Mouse (Mus musculus): Measurements from ENCODE around the gene Dnah17. TPM values are rescaled to one million over a fixed set of nuclear protein-coding genes. Genes with fewer than 3 reads are reported as not detected.

Gene Dnah17
- total RNA-seq, 2 experiments from 2014 or later, result 0.06 to 0.10 TPM

DNA sequence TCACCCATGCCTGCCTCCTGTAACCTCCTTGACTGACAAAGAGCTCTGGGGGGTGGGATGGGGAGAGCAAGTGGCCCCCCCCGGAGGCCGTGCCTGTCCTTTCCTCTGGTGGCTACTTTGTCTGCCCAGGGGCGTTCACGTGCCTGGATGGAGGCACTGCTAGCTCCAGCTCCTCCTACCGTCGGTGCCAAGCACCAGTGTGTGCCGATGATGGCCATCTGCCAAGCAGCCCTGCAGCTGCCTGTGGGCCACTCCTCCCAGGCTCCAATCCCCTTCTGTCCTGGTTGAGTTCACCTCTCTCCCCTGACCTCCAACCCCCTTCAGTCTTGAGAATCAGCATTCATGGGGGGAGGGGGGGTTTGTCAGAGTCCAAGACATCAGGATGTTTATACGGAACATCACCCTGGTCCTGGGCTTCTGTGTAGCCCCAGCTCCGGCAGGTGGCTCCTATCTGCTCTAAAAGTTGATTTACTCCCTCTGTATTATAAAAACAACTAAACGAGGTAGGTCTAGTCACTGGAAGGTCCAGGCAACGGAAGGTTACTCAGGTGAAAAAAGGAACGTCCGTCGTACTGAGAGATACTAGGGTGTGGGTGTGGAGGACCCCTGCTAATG is 87.0 kb downstream of the Dnah17 start:
- DNase-seq (ENCODE audit: low spot score), result no peak

DNA sequence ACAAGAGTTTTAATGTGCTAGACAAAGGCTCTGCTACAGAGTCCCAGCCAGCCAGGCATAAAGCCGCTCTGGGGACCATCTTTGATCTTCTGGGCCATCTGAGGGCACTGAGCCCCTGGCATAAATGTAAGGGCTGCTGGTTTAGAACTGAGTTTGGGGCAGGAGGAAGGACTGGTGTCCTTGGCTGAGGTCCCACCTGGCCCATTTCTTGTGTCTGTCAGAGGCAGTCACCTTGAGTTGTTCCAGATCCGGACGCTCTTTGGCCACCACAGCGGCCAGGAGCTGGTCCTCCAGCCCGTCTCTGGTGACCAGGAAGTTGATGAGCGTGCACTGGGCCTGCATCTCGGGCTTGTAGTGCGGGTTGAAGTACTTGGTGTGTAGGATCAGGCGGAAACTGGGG is 87.6 kb downstream of the Dnah17 start:
- DNase-seq (ENCODE audit: low spot score), result no peak
- intact Hi-C loops (cut with DNase I), result no loop called here

More for the DNA sequence above, 87.0 kb downstream of the Dnah17 start:
- intact Hi-C loops (cut with DNase I), result no loop called here

DNA sequence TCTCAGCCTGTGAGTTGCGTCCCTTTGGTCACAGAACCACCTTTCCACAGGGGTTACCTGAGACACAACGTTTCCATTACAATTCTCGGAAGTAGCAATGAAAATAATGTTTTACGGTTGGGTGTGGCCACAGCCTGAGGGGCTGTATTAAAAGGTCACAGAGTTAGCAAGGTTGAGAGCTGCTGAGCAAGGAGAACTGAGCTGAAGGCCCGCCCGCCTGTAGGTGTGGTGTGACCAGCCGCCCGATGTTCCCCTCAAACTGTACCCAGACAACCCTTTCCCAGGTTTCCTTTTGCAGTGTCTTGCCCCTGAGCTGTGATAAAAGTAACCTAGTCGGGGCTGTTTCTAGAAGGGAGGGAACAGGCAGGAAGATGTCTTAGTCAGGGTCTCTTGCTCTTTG is 95.4 kb downstream of the Dnah17 start:
- intact Hi-C loops (cut with DNase I), result no loop called here
- no peak for DNase-seq (ENCODE audit: low spot score)

DNA sequence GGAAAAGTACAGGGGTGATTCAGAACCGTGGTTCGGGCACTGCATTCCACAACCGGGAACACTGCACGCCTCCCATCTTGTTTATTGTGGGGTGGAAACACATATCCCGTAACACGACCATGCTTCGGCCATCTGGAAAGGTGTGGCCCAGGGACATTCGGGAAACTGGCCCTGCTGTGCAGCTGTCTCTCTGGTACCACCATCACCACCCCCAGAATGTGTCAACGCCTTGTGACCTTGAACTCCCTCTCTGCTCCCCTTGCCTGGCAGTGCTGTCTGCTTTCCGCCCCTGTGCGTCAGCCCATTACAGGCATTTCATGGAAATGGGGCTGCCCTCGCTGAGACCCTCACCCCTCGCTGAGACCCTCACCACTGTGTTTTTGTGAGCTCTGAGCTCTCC is 96.0 kb downstream of the Dnah17 start:
- intact Hi-C loops (cut with DNase I), result no loop called here
- DNase-seq (ENCODE audit: low spot score), result no peak

DNA sequence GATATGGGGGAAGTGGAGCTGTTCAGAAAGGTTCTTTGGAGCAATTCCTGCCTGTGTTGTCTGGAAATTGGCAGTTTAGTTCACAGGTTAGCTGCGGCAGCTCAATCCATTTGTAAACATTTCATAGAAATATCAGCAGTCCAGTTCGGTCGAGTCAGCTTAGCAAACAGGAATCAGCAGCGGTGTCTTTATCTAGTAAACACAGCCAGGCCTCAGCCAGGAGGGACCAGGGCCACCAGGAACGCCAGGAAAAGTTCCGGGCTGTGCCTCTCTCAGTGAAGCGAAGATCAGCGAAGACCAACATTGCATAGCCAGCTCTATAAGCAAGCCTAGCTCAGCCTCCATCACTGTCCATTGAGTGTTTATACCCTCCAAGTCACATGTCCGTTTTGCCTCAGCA is 99.3 kb downstream of the Dnah17 start:
- no peak for DNase-seq (ENCODE audit: low spot score)
- intact Hi-C loops (cut with DNase I), result no loop called here

DNA sequence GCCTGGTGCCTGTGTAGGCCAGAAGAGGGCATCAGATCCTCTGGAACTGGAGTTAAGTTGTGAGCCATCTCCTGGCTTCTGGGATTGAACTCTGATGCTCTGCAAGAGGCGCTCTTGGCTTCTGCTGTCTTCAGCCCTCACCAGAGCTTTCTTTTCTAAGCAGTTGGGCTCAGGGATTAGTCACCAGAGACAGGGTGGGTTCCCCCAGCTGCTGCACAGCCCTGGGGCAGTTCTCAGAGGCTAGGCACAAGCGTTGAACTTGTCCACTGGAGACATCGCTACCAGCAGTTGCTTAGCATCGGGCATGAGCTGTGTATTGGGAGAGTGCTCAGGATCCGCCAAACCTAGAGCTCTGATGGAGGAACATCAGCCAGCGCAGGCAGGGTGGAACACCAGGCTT is 101.3 kb downstream of the Dnah17 start:
- intact Hi-C loops (cut with DNase I), result no loop called here
- DNase-seq (ENCODE audit: low spot score), result no peak

DNA sequence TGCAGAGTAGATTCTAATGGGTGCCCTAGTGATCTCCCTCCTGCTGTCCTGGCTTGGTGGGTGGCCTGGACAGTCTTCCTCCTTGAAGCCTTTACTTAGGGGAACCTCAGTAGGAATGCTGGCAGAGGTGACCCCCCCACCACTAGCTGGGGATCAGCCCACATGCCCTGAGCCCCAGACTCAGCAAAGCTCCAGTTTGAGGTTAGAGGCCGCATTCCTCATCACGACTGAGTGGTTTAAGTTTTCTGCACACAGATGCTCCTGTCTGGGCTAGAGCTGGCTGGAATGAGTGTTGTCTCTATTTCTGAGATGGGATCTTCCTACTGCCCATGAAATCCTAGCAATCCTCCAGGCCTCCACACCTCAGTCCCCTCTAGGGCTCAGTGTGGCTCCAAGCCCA is 106.3 kb downstream of the Dnah17 start:
- DNase-seq (ENCODE audit: low spot score), result no peak
- intact Hi-C loops (cut with DNase I), result no loop called here

DNA sequence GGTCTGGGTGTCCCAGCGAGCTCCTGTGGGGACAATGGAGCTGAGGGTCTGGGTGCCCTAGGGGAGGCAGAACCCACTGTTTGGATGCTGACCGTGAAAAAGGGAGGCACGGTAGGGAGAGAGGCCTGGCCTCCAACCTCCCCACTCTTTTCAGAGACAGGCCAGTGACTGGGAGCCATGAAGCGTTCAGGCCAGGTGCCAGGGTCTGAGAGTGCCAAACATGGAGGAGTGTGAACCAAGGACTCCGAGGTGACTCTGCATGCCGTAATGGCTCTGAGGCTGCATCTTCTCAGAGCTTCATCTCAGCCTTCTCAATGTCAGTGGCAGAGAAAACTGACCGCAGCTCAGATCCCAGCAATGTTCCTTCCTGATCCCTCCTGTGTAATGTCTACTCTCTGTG is 107.0 kb downstream of the Dnah17 start:
- DNase-seq (ENCODE audit: low spot score), result no peak
- intact Hi-C loops (cut with DNase I), result no loop called here

DNA sequence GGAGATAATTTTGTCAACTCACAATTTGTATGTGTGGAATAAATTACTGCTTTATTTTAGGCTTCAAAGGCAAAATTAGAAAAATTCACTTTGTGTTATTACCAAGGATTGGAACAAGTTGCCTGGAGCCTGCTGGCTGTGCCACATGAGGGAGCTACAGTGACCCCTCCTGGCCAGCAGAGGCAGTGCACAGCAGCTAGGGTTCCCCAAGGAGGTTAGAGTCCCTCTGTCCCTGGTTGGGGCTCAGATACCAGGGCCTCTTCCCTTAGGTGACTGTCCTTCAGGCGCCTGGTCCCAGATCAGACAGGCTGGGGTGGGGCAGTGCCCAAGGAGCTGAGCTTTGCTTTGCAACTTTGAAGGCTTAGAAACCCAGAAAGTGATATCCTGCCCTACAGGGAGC is 108.6 kb downstream of the Dnah17 start:
- intact Hi-C loops (cut with DNase I), result loop anchor here (1.0 kb wide), 2 partner anchors 52 to 110 kb away; partner anchors contain the start of gene Socs3

DNA sequence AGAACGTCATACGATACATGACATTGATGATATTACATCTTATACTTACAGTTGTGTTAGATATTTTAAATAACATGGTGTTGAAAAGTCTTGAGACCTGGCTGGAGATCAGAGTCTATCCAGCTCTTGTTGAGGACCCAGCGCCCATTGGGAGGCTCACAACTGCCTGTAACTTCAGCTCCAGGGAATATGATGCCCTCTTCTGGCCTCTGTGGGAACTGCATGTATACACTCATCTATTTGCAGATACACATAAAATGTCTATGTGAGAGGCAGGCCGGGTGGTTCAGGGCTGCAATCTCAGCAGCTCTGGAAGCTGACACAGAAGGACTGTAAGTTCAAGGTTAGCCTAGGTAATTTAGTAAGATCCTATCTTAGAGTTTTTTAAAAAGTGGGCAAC is 112.1 kb downstream of the Dnah17 start:
- no peak for DNase-seq (ENCODE audit: low spot score)
- intact Hi-C loops (cut with DNase I), result no loop called here

More for the DNA sequence above, 108.6 kb downstream of the Dnah17 start:
- DNase-seq (ENCODE audit: low spot score), result peak; percentile 37

DNA sequence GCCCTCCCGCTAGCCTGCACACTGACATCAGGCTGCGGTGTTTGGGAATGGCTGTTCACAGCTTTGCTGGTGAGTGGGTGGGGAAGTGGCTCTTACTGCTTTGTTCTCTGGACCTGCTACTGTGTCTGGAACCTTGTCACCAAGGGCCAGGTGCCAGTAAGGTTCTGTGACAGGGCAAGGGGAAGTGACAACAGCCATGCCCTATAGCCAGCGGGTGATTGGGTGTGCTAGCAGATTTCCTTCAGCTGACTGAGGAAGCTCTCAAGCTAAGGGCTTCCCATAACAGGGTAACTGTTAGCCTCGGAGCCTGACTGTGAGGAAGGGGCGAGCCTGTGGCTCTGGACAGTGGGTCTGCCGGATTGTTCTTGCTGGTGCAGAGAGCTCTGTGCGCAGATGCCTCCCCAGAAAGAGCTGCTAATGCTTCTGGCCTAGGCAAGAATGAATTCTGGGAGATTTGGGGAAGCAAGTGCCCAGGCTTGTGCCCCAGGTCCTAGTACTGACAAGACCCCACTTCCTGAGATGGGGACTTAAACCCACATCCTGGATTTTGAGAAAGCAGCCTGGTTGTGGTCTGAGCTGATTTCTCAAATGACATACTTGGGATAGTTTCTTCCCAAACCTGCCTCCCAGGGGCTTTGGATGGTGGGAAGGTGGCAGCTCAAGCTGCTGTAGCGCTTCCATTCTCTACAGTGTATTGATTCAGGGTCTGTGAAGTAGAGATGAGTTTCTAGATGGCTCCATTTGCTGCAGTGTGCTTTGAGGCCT is 114.9 kb downstream of the Dnah17 start:
- intact Hi-C loops (cut with DNase I), result no loop called here
- DNase-seq (ENCODE audit: low spot score), result no peak

DNA sequence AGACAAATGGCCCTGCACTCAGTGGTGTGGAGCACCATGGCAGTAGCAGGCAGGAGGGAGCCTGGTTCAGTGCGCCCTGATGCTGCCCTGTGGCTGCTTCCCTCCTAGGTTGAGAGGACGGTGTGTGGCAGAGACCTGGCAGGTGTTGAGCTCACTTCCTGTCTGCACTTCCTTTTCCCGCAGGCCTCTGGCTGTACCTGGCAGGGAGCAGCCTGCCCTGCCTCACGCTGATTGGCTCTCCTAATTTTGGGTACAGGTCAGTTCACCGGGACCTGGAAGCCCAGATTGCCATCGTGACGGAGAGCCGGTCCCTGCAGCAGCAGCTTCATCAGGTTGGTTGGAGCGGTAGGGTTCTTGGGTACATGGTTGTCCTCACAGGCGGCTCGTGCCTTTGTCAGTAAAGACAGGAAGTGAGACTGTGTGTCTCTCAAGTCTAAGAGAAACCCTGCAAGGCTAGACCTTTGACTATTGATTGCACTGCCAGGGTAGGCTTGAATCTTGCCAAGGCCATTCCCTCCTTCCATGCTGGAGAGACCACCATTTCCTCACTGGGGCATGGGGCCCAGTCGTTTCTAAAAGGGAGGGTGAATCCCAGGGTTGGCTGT is 115.9 kb downstream of the Dnah17 start:
- intact Hi-C loops (cut with DNase I), result no loop called here
- DNase-seq (ENCODE audit: low spot score), result no peak

DNA sequence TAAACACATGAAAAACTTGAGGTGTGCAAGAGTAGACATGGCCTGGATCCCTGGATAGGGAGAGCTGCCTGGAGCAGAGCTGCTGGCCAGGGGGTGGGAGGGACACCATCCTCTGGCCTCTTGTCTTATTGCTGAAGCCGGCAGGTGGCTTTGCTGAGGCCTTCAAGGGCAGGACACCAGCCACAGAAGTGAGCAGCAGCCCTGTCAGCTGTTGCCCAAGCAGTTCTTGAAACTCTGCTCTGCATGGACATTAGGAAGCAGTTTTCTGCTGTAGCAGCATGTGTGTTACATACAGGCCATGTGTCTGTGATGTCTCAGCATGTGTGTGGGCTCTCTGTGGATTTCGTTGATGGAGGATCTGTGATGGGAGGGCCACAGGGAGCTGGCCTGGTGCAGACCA is 117.1 kb downstream of the Dnah17 start:
- DNase-seq (ENCODE audit: low spot score), result no peak
- intact Hi-C loops (cut with DNase I), result no loop called here

DNA sequence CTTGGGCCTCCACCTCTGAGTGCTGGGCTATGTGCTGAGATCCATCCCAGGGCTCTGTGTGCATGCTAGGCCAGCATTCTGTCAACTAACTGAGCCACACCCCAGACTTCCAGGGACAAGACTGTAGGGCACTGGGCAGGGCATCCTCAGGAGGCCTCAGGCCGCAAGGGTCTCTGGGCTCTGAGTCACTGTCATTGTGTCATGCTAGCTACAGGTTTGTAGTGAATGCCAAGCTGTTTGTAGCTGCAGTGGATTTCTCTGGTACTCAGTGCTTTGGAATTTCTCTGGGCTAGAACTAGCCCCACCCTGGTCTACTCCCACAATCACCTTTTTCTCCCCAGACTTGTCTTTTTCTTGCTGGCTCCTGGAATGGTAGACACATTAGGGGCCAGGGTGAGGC is 117.8 kb downstream of the Dnah17 start:
- intact Hi-C loops (cut with DNase I), result no loop called here
- DNase-seq (ENCODE audit: low spot score), result no peak

DNA sequence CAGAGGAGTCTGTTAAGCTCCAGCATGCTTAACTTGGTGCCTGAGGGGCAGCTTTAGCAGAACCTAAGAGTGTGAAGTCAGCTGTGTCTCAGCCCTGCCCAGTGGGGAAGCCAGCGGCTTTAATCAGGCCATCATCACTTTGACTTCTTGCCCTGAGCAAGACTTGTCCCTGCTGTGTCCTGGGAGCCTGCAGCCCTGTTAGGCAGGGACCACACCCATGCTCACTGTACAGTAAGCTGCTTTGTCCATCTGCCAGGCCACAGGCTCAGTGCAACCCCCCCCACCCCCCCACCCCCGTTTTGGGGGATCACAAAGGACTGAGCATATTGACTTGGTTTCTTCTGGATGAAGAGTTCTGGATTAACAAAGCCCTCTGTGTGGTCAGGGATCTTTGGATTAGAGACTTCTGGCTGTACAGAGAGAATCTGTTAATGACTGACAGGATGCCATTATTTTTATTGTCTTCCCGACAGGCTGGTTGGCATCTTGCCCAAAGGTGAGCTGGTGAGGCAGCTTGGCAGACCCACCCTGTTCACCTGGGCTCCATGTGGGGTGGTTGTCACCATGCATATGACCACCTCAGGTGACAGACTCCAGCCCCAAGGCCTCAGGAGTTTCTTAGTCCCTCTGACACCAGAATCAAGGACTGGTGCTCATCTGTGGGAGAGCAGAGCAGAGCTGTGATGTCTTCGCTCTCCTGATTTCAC is 120.4 kb downstream of the Dnah17 start:
- no peak for DNase-seq (ENCODE audit: low spot score)
- intact Hi-C loops (cut with DNase I), result no loop called here

DNA sequence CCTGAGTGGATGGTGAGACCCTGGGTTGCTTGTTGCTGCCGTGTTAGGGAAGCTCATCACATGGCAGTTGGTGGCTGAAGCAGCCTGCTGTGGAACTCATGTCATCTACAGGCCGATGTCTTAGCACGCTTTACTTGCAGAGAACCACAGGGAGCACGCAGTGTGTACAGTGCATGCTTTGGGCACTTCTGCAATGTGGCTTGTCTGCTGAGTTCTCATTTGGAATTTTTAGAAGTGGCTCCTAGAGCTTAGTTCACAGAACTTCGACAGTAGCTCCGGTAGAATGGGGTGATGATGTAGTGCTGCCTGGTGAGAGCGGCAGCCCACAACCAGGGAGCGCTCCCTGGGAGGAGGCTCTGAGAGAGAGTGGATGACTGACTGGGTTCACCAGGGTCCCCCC is 121.6 kb downstream of the Dnah17 start:
- intact Hi-C loops (cut with DNase I), result no loop called here
- DNase-seq (ENCODE audit: low spot score), result no peak

DNA sequence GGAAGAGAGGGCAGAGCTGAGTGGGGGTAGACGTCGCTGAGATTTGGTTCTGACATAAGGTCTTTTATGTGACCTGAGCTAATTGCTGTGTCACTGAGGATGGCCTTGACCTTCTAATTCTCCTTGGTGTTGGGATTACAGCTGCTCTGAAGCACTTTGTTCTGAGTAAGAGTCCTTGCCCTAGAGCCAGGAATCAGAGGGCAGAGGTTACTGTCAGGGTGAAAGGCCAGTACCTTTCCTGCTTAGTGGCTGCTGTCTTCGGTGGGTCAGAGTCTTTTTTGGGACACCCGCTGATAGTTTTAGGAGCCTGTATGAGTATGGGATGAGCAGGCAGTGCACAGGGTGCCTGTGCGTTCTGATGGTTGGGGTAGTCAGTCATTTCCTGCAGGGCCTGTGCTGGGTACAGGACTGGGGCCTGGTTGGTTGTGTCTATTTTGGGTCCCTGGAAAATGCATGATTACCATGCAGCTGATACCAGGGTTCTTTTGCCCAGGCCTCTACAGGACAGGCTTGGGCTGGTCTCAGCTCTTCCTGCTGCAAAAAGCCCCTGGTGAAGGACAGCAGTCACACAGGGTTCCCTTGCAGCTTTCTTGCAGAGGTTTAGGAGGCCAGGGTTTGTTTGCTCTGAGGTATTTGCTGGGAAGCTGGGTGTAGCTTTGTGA is 122.2 kb downstream of the Dnah17 start:
- intact Hi-C loops (cut with DNase I), result no loop called here
- no peak for DNase-seq (ENCODE audit: low spot score)

DNA sequence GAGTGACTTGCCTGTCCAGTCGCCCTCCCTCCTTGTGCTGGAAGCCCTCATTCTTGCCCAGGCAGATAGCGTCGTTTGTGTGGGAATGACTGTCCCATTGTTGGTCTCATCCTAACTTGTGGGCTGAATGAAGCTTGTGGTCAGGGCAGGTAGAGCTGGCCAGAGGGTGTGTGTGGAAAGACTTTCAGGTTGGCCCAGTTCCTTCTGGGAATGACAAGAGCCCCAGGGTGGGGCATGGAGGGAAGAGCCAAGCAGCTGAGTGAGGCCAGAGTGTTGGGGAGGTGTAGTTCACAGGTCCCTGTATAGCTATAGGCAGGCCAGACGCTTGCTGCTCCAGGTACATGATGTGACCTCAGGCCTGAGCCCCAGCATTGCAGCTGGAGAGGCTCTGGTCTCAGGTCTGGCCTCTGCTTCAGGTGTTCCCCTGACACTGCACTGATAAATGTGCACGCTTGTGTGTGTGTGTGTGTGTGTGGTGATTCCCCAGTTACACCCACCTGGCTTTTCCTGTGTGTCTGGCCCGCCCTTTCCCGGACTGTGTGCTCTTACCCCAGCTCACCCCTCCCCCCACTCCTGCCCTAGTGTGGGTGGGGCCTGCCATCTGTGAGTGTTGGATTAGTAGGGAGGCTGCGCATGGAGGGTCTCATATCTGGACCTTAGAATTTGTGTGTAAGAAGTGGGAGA is 122.8 kb downstream of the Dnah17 start:
- intact Hi-C loops (cut with DNase I), result no loop called here
- no peak for DNase-seq (ENCODE audit: low spot score)

DNA sequence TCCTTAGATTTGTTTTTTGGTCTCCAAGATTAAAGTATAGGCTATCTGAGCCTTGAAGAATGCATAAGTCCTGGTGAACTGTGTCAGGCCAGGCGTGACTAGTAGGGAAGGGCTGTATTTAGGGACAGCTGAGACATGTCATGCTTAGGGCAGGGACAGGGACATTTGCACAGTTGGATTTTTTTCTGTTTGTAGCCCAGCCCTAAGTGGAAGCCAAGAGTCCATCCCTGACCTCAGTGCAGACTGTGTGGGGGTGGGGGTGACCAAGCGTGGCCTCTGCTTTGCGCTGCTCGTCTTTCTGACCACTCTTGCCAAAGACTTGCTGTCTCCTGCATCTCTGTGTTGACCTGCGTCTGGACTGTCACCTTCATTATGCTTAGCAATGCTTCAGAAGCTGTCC is 126.2 kb downstream of the Dnah17 start:
- intact Hi-C loops (cut with DNase I), result no loop called here
- DNase-seq (ENCODE audit: low spot score), result no peak

DNA sequence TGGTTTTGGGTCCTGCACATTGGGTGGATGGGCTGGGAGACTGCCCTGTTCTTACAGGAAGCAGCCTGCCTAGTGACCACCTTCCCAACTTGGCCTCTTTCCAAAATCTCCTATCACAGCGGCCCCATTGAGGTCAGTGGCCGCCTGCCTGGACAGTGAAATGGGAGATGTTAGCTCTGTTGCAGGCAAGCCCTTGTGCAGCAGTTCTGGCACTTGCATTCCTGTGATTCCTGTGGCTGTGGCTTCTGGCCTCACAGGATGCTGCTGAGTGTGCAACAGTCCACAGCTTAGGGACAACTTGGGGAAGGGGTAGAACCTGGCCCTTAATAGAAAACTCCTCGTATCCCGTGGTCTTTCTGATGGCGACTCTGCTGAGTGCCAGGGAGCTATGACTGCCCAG is 126.7 kb downstream of the Dnah17 start:
- DNase-seq (ENCODE audit: low spot score), result no peak
- intact Hi-C loops (cut with DNase I), result no loop called here
